Mouse (Mus musculus): ENCODE measurements around the gene Tmem120b.
"Not testable (repeated sequence)": the region's sequence is repeated elsewhere in the genome, so short reads cannot be mapped to it uniquely, and the experiment has no call there.

The Tmem120b gene

DNA sequence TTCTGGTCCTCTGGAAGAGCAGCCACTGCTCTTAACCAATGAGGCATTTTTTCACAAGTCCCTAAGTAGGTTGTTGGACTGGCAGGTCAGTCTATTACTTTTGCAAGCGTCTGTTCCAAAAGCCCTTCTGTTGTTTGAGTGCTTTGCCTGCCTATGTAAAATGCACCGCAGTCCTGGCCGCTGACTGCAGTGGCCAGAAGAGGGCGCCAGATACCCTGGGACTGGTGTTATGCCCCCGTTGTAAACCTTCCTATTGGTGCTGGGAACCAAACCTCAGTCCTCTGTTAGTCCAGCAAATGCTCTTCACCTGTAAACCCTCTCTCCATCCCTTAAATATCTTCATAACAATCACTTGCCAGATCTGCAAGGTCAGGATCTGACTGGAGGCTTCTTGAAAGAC is 16.5 kb upstream of the Tmem120b start:
- no peak for DNase-seq (ENCODE audit: low read depth)

DNA sequence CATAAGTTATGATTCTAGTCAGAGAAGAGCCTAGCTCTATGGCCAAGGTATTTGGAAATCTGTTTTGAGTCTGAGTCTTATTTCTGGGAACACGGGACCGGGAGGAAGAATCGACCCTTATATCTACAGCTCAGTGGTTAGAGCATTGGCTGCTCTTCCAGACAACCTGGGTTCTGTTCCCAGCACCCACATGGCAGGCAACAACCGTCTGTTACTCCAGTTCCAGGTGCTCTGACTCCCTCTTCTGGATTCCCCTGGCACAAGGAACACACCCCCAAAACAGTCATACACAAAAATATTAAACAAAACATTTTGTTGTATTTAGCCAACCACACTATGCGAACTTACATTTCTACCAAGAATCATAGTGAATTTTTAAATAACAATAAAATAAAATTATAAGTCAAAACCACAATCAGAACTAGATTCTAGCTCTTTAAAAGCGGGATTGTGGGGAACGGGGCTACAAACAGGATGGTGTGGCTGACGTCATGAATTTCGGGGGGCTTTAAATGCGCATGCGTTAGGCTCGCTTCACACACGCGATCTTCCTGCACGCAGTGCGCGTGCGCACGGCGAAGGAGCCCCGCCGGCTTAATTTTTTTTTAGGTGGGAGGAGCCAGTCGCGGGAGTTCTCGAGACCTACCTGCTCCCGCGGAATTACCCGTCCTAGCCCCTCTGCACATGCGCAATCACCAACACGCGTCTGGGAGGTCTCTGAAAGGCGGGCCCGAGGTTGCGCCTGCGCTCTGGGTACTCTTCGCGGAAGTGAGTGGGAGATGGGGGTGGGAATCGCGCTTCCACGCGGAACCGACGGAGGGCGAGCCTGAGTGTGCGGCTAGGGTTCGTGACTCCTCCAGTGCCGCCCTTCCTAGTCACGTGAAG is 10.6 kb upstream of the Tmem120b start:
- DNase-seq (ENCODE audit: low read depth), result peak; percentile 100

DNA sequence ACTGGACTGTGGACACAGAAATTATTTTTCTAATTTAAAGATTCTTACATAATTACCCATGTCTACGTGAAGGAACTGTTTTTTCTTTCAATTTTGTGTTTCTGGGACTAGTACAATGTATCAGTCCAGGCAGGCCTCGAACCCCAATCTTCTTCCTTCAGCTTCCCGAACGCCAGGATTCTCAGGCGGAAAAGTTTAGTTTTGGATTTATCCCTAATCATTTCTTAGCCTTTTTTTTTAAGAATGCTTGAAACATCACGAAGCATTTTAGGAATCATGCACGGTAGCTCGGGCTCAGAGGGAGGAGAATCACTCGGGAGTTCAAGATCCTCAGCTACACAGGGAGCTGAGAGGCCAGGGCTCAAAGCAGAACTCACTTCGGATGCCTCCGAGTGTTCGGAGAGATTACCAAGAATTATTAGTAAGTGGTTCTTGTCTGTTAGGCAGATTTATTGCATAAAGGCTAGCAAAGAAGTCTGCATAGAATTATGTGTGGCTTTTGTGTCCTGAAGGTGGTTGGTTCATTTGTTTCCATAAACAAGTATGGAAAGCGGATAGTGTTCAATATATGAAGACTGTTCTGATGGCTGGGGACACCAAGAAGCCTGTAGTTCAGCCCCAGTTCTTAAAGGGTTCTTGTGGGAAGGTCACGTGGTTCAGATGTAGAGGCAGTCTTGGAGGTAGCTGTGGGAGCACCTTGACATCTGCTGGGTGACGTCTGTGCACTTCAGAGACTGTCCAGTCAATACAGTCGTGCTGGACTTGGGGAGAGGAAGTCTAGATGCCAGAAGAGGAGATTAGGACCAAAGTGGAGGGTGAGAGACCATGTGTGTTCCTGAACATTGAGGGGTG is 9.7 kb upstream of the Tmem120b start:
- peak; percentile 69 for DNase-seq (ENCODE audit: low read depth)

DNA sequence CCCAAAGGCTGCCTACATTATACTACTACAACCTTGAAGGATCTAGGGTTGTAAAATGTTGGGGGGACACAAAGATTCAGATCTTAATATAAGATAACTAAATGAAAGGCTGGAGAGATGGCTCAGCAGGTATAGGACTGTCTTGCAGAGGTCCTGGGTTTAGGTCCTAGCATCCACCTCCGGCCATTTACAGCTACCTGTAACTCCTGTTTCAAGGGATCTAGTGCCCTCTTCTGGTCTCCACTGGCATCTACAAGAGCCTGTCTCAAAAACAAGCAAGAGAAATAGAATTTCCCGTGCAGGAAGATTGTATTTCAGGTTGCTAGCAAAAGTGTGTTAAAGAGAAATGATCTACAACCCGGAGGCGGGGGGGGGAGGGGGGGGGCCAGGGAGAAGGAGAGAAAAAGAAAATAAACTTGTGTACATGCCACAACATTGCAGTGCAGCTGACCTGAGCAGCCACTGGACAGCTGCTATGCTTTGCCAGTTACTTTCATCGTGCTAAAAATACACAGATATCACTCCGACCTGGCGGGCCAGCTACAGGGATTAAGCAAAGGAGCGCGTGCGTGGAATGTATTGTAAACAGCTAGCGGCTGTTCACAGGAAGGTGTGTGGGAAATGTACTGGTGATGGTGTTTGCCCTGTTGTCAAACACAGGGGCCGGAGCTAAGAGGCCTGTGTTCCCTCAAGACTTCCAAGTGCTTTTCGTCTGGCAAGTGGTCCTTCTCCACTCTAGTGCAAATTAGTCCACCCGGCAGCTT is 8.3 kb upstream of the Tmem120b start:
- peak; percentile 80 for DNase-seq (ENCODE audit: low read depth)

DNA sequence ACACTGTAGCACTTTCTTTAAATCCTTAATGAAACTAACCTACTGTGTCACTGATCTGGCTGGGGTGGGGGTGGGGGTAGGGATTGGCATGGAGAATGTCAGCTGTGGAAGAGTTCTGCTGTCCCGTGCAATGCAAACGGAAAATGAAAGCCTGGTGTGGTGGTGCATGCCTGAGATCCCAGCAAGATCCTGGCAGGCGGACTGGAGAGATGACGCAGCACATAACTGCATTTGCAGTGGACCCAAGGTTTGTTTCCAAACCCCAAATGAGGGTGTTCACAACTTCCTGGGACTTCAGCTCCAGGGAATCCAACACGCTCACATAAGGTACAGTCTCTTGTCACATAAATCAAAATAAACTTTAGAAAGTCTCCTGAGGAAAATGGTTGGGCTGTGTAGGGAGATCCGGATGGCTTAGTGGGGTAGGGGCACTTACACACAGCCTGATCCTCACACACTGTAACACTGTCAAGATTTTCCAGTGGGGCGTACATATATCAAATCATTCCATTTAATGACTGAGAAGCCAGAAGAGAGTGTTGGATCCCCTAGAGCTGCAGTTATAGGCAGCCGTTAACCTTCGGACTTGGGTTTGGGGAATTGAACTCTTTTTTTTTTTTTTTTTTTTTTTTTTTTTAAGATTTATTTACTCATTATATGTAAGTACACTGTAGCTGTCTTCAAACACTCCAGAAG is 7.4 kb upstream of the Tmem120b start:
- no peak for DNase-seq (ENCODE audit: low read depth)

DNA sequence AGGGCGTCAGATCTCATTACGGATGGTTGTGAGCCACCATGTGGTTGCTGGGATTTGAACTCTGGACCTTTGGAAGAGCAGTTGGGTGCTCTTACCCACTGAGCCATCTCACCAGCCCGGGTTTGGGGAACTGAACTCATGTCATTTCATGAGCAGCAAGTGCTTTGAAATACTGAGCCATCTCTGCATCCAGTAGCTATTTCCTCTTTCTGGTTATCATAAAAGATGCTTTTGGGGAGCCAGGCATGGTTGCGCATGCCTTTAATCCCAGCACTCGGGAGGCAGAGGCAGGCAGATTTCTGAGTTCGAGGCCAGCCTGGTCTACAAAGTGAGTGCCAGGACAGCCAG is 6.8 kb upstream of the Tmem120b start:
- not testable (repeated sequence) for DNase-seq (ENCODE audit: low read depth)

DNA sequence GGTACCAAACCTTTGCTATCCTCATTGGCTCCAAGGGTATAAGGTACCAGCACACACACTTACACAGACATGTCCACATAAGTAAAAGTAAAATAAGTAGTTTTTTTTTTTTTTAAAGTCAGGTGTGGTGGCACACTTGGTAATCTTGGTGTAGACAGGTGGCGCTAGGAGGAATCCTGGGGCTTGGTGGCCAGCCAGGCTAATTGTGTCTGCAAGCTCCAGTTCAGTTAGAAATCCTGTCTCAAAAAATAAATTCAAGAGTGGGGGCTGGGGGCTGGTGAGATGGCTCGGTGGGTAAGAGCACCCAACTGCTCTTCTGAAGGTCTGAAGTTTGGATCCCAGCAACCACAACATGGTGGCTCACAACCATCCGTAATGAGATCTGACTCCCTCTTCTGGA is 5.1 kb upstream of the Tmem120b start:
- DNase-seq (ENCODE audit: low read depth), result peak; percentile 8

DNA sequence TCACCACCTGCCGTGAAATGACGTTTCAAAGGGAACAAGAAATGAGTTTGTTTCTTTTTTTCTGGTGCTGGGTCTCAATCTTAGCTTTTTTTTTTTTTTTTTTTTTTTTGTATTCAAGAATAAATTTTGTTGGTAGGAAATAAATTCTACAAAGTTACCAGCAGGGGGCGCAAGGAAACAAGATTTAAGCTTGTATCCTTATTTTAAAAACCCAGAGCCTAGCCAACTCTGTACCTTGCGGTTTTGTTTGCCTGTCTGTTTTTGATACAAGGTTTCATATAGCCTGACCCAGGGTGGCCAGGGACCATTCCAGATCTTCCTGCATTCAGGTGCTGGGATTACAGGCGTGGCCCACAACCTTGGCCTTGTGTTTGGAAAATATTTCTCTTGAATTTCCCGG is 4.0 kb upstream of the Tmem120b start:
- DNase-seq (ENCODE audit: low read depth), result peak; percentile 95

DNA sequence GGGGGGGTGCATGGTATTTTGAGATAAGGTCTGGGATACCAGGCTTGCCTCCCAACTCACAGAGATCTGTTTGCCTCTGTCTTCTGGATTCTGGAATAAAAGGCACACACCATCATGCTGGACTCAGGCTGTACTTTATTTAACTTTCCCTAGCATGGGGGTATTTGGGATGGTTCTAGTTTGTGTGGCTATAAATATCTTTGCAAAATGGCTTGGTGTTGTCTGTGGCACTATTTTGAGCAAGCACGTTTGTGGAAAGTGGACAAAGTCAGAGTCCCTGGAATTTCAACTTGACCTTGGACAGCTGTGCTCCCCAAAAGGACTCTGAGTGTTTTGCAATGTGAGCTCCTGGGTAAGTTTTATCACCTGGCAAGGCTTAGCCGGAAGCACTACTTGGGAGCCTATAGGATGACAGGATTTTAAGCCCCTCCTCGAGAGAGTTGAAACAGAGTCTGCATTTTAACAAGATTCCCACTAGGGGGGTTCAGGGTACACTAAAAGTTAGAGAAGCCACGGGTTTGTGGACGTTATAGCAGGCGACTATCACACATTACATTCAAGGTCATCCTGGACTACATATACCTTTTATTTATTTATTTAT is 720 bp upstream of the Tmem120b start:
- DNase-seq (ENCODE audit: low read depth), result peak; percentile 86

DNA sequence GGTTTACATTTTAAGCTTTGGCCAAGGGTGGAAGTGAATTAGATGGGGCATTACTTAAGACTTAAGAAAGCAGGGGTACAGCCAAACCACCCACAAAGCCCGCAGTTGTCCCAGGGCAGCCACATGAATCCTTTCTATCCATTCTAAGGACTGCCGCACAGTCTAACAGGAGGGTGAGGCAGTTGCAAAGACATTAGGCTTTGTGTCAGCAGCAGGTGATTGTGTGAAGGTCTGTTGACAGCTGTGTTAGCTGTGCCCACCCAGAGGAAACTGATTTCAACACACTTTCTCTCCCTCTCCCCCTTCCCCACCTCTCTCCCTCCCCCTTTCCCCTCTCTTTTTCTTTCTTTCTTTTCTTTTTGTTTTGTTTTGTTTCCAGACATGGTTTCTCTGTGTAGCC is 499 bp downstream of the Tmem120b start:
- DNase-seq (ENCODE audit: low read depth), result no peak

DNA sequence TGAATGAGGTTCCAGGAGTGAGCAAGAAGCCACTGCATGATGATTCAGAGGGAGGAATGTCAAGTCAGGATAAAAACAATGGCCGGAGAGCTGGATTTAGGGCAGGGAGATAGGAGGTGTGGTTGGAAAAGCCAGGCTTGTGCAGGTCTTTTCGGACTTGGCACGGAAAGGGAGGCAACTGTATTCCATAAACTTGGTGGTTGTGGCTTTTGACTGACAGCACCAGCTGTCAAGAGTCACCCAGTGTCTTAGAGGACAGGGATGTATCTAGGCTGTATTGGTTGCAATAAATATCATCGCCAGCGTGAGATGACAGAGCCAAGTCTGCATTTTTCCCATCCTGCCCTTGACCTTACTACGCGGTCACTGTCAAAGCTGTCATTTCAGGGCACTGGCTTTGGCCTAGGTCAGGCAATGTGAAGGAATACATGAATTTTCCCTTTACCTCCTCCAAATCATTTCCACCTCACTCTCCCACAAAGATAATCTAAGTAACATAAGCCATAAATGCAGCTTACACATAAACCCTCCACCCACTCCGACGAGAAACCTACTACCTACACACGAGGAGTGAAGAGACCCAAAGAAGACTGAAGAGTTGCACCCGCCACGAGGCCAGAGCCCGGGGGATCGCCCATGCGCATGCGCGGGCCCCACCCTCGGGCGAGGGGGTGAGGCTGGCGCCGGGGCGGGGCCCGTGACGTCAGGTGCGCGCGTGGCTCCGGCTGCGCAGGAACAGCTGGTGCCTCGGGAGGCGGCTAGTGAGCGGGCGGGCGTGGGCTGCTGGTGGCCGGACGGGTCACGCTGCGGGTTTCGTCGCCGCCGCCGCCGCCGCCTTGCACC is 7.6 kb downstream of the Tmem120b start:
- DNase-seq (ENCODE audit: low read depth), result peak; percentile 96

DNA sequence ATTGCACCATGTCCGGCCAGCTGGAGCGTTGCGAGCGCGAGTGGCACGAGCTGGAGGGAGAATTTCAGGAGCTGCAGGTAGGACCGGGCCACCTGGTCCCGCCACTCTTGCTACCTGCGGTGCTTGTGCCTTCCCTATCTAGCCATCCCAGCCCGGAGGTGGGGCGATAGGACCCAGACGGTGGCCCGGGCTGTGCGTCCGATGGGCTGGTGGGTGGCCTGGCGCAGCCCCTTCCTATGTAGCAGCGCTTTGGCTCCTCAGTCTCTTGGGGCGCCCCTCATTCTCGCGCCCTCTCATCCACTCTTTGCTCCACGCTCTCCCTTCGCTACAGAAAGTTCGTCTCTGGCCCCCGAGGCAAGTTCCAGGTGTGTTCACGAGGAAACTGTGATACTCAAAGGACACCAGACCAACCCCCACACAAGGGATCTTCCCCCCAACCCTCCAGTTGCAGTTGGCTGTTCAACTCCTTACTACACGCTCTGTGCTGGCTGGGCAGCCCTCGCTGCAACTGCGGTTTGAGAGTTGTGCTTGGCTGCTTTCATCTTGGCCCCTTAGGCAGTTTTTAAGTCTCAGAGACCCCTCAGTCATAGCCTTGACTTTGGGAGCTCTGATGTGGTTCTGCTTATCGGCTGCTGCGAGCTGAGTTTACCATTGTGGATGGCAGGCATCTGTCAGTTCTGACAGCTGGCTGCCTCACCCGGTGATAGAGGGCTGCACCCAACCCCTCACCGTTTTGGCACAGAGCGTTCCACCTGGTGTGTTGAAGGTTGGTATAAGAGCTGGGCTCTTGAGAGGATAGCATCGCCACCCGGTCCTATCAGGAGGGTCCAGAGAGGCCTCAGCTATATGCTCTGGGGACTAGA is 8.4 kb downstream of the Tmem120b start:
- peak; percentile 71 for DNase-seq (ENCODE audit: low read depth)

DNA sequence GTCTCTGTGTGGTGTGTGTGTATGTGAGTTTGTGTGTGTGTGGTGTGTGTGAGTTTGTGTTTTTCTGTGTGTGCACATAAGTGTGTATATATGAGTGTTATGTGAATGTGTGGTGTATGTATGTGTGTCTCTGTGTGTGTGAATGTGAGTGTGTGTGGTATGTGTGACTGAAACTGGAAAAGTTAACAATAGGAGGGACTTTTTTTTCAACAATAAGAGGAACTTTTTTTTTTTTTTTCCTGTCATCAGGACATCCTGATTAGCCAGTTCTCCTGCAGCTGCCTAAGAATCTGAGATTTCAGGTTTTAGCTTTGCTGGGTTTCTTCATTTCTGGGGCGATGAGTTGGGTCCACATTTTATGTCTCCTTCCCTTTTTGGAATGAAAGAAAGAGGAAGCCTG is 11.4 kb downstream of the Tmem120b start:
- no peak for DNase-seq (ENCODE audit: low read depth)

DNA sequence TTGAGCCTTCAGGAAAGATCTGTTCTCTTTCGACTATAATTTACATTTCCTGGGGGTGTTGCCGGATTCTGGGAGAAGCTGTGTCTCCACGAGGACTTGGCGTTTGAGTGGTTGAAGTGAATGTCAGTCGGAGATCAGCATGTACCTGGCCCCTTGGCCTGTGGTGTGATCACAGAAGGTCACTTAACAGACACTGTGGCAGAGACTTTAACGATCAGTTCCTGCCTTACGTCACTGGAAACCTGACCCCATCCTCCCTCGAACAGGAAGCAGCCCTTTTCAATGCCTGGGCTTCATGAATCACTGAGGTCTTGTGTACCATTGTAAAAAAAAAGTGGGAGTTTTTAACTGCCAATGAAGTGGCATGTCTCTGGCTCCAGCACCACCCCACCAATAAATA is 11.8 kb downstream of the Tmem120b start:
- no peak for DNase-seq (ENCODE audit: low read depth)

DNA sequence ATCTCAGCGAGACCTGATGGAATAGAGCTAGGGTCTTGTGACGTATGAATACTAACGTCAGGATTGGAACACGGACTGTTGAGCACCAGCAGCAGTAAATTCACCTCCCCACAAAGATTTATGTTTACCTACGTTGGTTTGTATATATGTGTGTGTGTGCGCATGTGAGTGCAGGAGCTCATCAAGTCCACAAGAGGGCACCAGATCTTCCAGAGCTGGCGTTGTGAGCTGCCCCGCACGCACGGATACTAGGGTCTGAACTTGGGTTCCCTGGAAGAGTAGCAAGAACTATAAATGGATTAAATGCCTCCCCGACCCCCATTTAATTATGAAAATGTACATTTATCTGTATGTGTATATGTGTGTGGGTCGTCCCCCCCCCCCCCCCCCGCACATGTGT is 12.3 kb downstream of the Tmem120b start:
- no peak for DNase-seq (ENCODE audit: low read depth)

DNA sequence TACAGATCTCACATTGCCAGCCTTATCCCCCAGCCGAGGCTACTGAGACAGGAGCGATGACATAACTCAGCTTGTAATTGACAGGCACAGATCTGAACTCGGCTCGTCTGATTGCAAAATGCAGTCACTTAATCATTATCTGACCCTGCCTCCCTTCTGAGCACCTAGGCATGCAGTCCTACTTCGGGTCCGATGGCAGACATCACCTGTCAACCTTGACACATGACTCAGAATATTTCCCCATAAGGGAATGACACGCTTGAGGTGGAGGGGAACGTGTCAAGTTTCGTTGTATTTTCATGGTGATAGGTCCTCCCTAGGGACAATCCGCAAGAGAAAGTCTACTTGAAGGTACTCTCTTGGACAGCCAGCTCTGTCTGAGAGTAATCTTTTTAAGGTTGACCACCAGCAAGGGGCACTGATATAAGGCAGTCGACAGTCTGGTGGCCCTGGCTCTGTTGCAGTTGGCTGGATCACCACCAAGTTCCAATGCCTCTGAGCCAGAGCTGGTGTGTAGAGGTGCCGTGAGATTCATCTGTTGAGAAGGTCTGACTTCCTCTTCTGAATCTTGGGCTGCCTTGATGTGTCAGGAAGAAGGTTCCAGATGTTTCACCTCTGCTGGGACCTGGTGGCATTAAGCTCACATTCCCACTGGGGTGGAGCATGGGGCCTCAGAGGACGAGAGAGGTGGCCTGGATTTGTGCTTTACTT is 15.3 kb downstream of the Tmem120b start:
- no peak for DNase-seq (ENCODE audit: low read depth)

DNA sequence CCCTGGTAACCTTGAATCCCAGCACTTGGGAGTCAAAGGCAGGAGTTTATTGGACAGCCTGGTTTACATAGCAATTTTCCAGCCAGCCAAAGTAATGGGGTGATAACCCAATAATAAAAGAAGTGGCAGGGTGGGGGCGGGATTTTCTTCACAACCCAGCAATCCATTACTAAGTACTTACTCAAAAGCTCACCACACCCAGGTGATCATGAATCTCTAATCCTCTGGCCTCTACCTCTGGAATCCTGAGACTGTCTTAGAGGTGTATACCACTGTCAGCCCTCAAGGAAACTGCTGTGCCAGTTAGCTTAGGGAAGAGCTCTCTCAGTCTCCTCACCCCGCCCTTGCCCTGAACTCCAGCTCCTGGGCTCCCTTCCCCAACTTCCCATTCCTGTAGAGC is 18.3 kb downstream of the Tmem120b start:
- DNase-seq (ENCODE audit: low read depth), result no peak

DNA sequence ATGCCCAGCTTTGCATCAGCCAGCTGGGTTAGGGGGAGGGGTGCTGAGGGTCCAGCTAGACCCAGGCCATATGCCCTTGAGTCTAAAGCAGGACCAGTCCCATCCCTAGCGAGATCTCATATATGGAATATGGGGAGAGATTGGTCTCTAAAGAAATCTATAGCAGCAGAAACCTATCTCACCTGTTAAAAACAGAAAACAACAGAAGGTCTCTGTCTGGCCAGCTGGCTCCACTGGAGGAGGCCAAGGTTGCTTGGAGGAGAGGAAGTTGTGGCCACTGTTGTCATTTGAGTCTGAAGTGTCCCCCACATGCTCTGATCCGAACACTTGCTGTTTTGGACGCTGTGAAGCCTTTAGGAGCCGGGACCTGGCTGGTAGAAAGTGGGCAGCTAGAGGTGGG is 20.6 kb downstream of the Tmem120b start:
- DNase-seq (ENCODE audit: low read depth), result no peak
